Mouse (Mus musculus) lung, embryonic 16.5 days (tissue): Measurements from ENCODE around the gene Eml3. TPM values are rescaled to one million over a fixed set of nuclear protein-coding genes. Genes with fewer than 3 reads are reported as not detected.

Experiments used
- ATAC-seq: fragments of 200-750 bp; cut with Nextera tagmentation; 2 replicates; pipeline ENCODE4 v1.8.0; 2017; ENCODE audit warnings: low read depth, mild to moderate bottlenecking, moderate library complexity
- H3K27ac ChIP-seq: fragments of 300-500 bp; sonication (generic); 2 replicates; pipeline ENCODE4 v1.5.1; 2014; ENCODE audit warnings: mild to moderate bottlenecking, control low read depth, low read length
- H3K27me3 ChIP-seq: fragments of 300-500 bp; sonication (generic); 2 replicates; pipeline ENCODE4 v1.6.1; 2014; ENCODE audit warnings: low read depth, low read length, mixed read lengths; ENCODE audit not compliant: control insufficient read depth, insufficient read depth
- H3K36me3 ChIP-seq: fragments of 300-500 bp; sonication (generic); 2 replicates; pipeline ENCODE4 v1.6.1; 2014; ENCODE audit warnings: low read length; ENCODE audit not compliant: control insufficient read depth, insufficient read depth
- H3K4me1 ChIP-seq: fragments of 300-500 bp; sonication (generic); replicated peaks from 2 replicates; pipeline ENCODE4 v1.6.1; 2014; ENCODE audit warnings: low read length, mixed read lengths; ENCODE audit not compliant: control insufficient read depth, insufficient read depth
- H3K4me2 ChIP-seq: fragments of 300-500 bp; sonication (generic); 2 replicates; pipeline ENCODE4 v1.6.1; 2014; ENCODE audit warnings: low read depth, low read length, control low read depth
- H3K4me3 ChIP-seq: fragments of 300-500 bp; sonication (generic); 2 replicates; pipeline ENCODE4 v1.5.1; 2014; ENCODE audit warnings: mild to moderate bottlenecking, low read length, control low read depth
- H3K9ac ChIP-seq: fragments of 300-500 bp; sonication (generic); 2 replicates; pipeline ENCODE4 v1.6.1; 2014; ENCODE audit warnings: low read length, control low read depth
- H3K9me3 ChIP-seq: fragments of 300-500 bp; sonication (generic); 2 replicates; pipeline ENCODE4 v1.6.1; 2016; ENCODE audit warnings: low read length; ENCODE audit not compliant: control insufficient read depth
- WGBS: fragments of 180-500 bp; shearing (Covaris S2); extraction: QIAGEN DNeasy Blood & Tissue Kit; methylation state at CpG from one replicate; pipeline ENCODE4 v1.1.7; 2014; 5-methylcytosine and 5-hydroxymethylcytosine counted together
- polyA plus RNA-seq: library from polyadenylated mRNA; unstranded; fragments of >200 nt; fragmentation: Nextera tagmentation; extraction: Ambion mirVana; gene quantifications from 2 replicates; pipeline ENCODE4 v1.2.1, GENCODE M21; 2015

Gene Eml3
- polyA plus RNA-seq, 1 experiment from 2014 or later = 31.0 TPM

GRCm38 (mm10) chr19:8942276-8942964 is 13.1 kb downstream of the Eml3 start:
- ATAC-seq = peak; percentile 62
- peaks cover 34% of the 10 kb centered on the region for H3K36me3 ChIP-seq

GRCm38 (mm10) chr19:8943047-8943446 is 13.7 kb downstream of the Eml3 start:
- Histone ChIP-seq H3K4me3 (peak overlapping the region; percentile 73), H3K27me3 (no peaks in the 10 kb centered on the region), H3K4me2 (peak overlapping the region; percentile 57), H3K9me3 (no peaks in the 10 kb centered on the region), H3K27ac (peak overlapping the region; percentile 14; the same call in 1 of the 2 replicates), H3K36me3 (peaks cover 37% of the 10 kb centered on the region), H3K4me1 (peaks cover 31% of the 10 kb centered on the region), H3K9ac (peak overlapping the region; percentile 92)
- no peak for ATAC-seq
- WGBS = 51% methylated on average over 2 of the region's 2 CpGs

More at GRCm38 (mm10) chr19:8942276-8942964, 13.1 kb downstream of the Eml3 start:
- Histone ChIP-seq H3K4me1 (peaks cover 31% of the 10 kb centered on the region), H3K27me3 (no peaks in the 10 kb centered on the region), H3K9me3 (no peaks in the 10 kb centered on the region), H3K9ac (peak overlapping the region; percentile 92), H3K4me3 (peak overlapping the region; percentile 73), H3K4me2 (peak overlapping the region; percentile 57), H3K27ac (peak overlapping the region; percentile 95)
- WGBS = under 1% methylated on average over 46 of the region's 46 CpGs

- Histone ChIP-seq H3K27me3 (no peaks in the 10 kb centered on the region), H3K27ac (peak overlapping the region; percentile 47; the same call in 1 of the 2 replicates), H3K4me1 (peaks cover 31% of the 10 kb centered on the region), H3K9me3 (no peaks in the 10 kb centered on the region), H3K36me3 (peaks cover 42% of the 10 kb centered on the region), H3K9ac (peak overlapping the region; percentile 92), H3K4me2 (peak overlapping the region; percentile 57), H3K4me3 (peak overlapping the region; percentile 73)
- 22% methylated on average over 5 of the region's 5 CpGs for WGBS
- ATAC-seq = no peak
Measured at GRCm38 (mm10) chr19:8944062-8944461, 14.7 kb downstream of the Eml3 start.

- H3K9ac ChIP-seq = peak overlapping the region; percentile 50
- no peaks in the 10 kb centered on the region for H3K9me3 ChIP-seq
- WGBS = 15% methylated on average over 5 of the region's 5 CpGs
- H3K4me1 ChIP-seq = peaks cover 31% of the 10 kb centered on the region
- no peaks in the 10 kb centered on the region for H3K27me3 ChIP-seq
- H3K4me2 ChIP-seq = peak overlapping the region; percentile 57
- no peak for ATAC-seq
- peaks cover 44% of the 10 kb centered on the region for H3K36me3 ChIP-seq
- no peak overlapping the region for H3K27ac ChIP-seq
- peak overlapping the region; percentile 28 for H3K4me3 ChIP-seq
Measured at GRCm38 (mm10) chr19:8944750-8945149, 15.4 kb downstream of the Eml3 start.

GRCm38 (mm10) chr19:8945251-8945650 is 15.9 kb downstream of the Eml3 start:
- Histone ChIP-seq H3K27ac (no peak overlapping the region), H3K9me3 (no peaks in the 10 kb centered on the region), H3K9ac (peak overlapping the region; percentile 50), H3K27me3 (no peaks in the 10 kb centered on the region), H3K4me3 (peak overlapping the region; percentile 28), H3K4me1 (peaks cover 31% of the 10 kb centered on the region), H3K4me2 (peak overlapping the region; percentile 57), H3K36me3 (peaks cover 44% of the 10 kb centered on the region)
- no peak for ATAC-seq
- WGBS = 66% methylated on average over 6 of the region's 6 CpGs

GRCm38 (mm10) chr19:8946929-8947328 is 17.6 kb downstream of the Eml3 start:
- Histone ChIP-seq H3K27ac (no peak overlapping the region), H3K36me3 (peaks cover 56% of the 10 kb centered on the region), H3K4me2 (no peak overlapping the region), H3K9me3 (no peaks in the 10 kb centered on the region), H3K27me3 (no peaks in the 10 kb centered on the region), H3K4me1 (peaks cover 23% of the 10 kb centered on the region), H3K9ac (no peak overlapping the region), H3K4me3 (no peak overlapping the region)
- 85% methylated on average over 7 of the region's 7 CpGs for WGBS
- ATAC-seq = no peak

- H3K27ac ChIP-seq = no peak overlapping the region
- no peak overlapping the region for H3K4me2 ChIP-seq
- H3K27me3 ChIP-seq = no peaks in the 10 kb centered on the region
- ATAC-seq = no peak
- peaks cover 53% of the 10 kb centered on the region for H3K36me3 ChIP-seq
- no peak overlapping the region for H3K9ac ChIP-seq
- H3K4me3 ChIP-seq = no peak overlapping the region
- 90% methylated on average over 5 of the region's 5 CpGs for WGBS
- peaks cover 12% of the 10 kb centered on the region for H3K4me1 ChIP-seq
- no peaks in the 10 kb centered on the region for H3K9me3 ChIP-seq
Measured at GRCm38 (mm10) chr19:8950190-8950589, 20.8 kb downstream of the Eml3 start.

- Histone ChIP-seq H3K4me3 (no peak overlapping the region), H3K27ac (no peak overlapping the region), H3K27me3 (no peaks in the 10 kb centered on the region), H3K36me3 (peaks cover 46% of the 10 kb centered on the region), H3K4me1 (peaks cover 11% of the 10 kb centered on the region), H3K9ac (no peak overlapping the region), H3K9me3 (no peaks in the 10 kb centered on the region), H3K4me2 (no peak overlapping the region)
- 89% methylated on average over 9 of the region's 9 CpGs for WGBS
- no peak for ATAC-seq
Measured at GRCm38 (mm10) chr19:8952241-8952640, 22.9 kb downstream of the Eml3 start.

- H3K27ac ChIP-seq = peak within 1 kb of the TSS; percentile 76
- H3K4me3 ChIP-seq = peak within 1 kb of the TSS; percentile 79
- WGBS = 2% methylated on average over 46 of the region's 46 CpGs
- peaks cover 11% of the 10 kb centered on the region for H3K4me1 ChIP-seq
- peak within 1 kb of the TSS; percentile 71 for H3K4me2 ChIP-seq
- peaks cover 41% of the 10 kb centered on the region for H3K36me3 ChIP-seq
- H3K27me3 ChIP-seq = no peaks in the 10 kb centered on the region
- peak within 1 kb of the TSS; percentile 81 for H3K9ac ChIP-seq
- ATAC-seq = peak; percentile 95
- no peaks in the 10 kb centered on the region for H3K9me3 ChIP-seq
Measured at GRCm38 (mm10) chr19:8953135-8954039, 24.0 kb downstream of the Eml3 start, which contains the start of gene Tut1. Tut1 (plus strand) TSS chr19:8953847.
